Mouse (Mus musculus): ENCODE results near the gene Gm29289. TPM values are rescaled to one million over a fixed set of nuclear protein-coding genes. Genes with fewer than 3 reads are reported as not detected.
"Not testable (repeated sequence)": the region's sequence is repeated elsewhere in the genome, so short reads cannot be mapped to it uniquely, and the experiment has no call there.

The Gm29289 gene
- not detected in 2 replicates for polyA plus RNA-seq (2016; fragmentation: Nextera tagmentation; extraction: Ambion mirVana)

DNA sequence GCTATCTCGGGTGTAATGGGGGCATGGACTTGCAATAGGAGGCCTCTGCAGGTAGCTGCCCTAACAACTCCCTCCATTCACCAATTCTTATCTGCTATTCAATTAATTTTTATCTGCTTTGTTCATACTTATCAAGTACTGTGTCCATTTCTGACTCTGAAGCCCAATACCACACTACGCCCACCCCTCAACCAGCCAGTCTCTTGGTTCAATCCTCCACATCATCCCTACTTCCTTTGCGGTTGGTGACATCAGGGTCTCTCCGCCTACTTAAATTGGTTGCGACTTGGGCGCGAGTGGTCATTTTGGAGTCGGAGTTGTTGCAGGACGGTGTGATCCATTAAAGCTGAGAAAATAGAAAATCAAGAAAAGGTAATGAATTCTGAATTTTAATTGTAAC lies at the start of gene Gm29289:
Gene Gm29289, plus strand, starts transcription at position 301 of the 400 bp plus-strand sequence.
- DNase-seq (ENCODE audit: low spot score); H3K9me3 ChIP-seq; H3K27me3 ChIP-seq (replicated peaks; ENCODE audit: low read depth, poor library complexity, severe bottlenecking); H3K4me1 ChIP-seq; H3K36me3 ChIP-seq (replicated peaks); H3K4me3 ChIP-seq; H3K27ac ChIP-seq (replicated peaks): not testable (repeated sequence)
- WGBS, result no CpG with 5 or more reads among the region's 9 CpGs

DNA sequence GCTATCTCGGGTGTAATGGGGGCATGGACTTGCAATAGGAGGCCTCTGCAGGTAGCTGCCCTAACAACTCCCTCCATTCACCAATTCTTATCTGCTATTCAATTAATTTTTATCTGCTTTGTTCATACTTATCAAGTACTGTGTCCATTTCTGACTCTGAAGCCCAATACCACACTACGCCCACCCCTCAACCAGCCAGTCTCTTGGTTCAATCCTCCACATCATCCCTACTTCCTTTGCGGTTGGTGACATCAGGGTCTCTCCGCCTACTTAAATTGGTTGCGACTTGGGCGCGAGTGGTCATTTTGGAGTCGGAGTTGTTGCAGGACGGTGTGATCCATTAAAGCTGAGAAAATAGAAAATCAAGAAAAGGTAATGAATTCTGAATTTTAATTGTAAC lies 31.7 kb upstream of the Gm29289 start, which contains the start of gene Gm10352:
Gene Gm10352, plus strand, starts transcription at position 301 of the 400 bp plus-strand sequence.
- not testable (repeated sequence) for H3K36me3 ChIP-seq (replicated peaks); H3K27ac ChIP-seq (replicated peaks); H3K27me3 ChIP-seq (replicated peaks; ENCODE audit: low read depth, poor library complexity, severe bottlenecking); H3K4me3 ChIP-seq; H3K9me3 ChIP-seq; DNase-seq (ENCODE audit: low spot score); H3K4me1 ChIP-seq
- WGBS, result no CpG with 5 or more reads among the region's 9 CpGs

Other genes with a start within 250 kb of the Gm29289 start
- not detected in 2 replicates for gene H2al2b, start 211.9 kb upstream of the Gm29289 start, polyA plus RNA-seq (2016; fragmentation: Nextera tagmentation; extraction: Ambion mirVana)
- gene Gm4064, start 136.4 kb upstream of the Gm29289 start, polyA plus RNA-seq (2016; fragmentation: Nextera tagmentation; extraction: Ambion mirVana), result not detected in 2 replicates
- gene Rbmy, start 101.9 kb upstream of the Gm29289 start, polyA plus RNA-seq (2016; fragmentation: Nextera tagmentation; extraction: Ambion mirVana), result not detected in 2 replicates
- gene Gm10256, start 101.9 kb upstream of the Gm29289 start, polyA plus RNA-seq (2016; fragmentation: Nextera tagmentation; extraction: Ambion mirVana), result not detected in 2 replicates
- not detected in 2 replicates for gene Gm10352, start 31.6 kb upstream of the Gm29289 start, polyA plus RNA-seq (2016; fragmentation: Nextera tagmentation; extraction: Ambion mirVana)